In genomic region chr5:96620618-96621017, GRCm38 (mm10) we compare ENCODE assay signal across 16 mouse cellular contexts.
"Had no signal": no experiment of that assay in that cellular context is flagged by ENCODE, and none has a peak within 500 bp of the region (broad histone marks: within the 10 kb centered on the region; RNA-seq: fewer than 3 reads in every experiment).

No protein-coding gene starts in this region.

- H3K9ac ChIP-seq: kidney, embryonic 15.5 days; limb, embryonic 12.5 days; limb, embryonic 15.5 days; liver, embryonic 14.5 days; lung, embryonic 15.5 days; neural tube, embryonic 12.5 days; neural tube, embryonic 15.5 days had no signal

- DNase-seq: left cerebral cortex, postnatal 4 days; lung, postnatal 10 days; midbrain, embryonic 14.5 days; thymus, adult 2 months; thymus, postnatal 14 days; thymus, postnatal 4 days had no signal

- H3K36me3 ChIP-seq: limb, embryonic 12.5 days; limb, embryonic 15.5 days; lung, embryonic 15.5 days; midbrain, embryonic 10.5 days; neural tube, embryonic 12.5 days; neural tube, embryonic 15.5 days had no signal

- H3K27me3 ChIP-seq: kidney, embryonic 15.5 days; limb, embryonic 12.5 days; limb, embryonic 15.5 days; lung, embryonic 15.5 days; megakaryocyte, embryonic 14.5 days; neural tube, embryonic 12.5 days; neural tube, embryonic 15.5 days had no signal

- H3K9me3 ChIP-seq: kidney, embryonic 15.5 days; limb, embryonic 12.5 days; limb, embryonic 15.5 days; lung, embryonic 15.5 days; megakaryocyte, embryonic 14.5 days; midbrain, embryonic 10.5 days; neural tube, embryonic 12.5 days; neural tube, embryonic 15.5 days had no signal

- H3K27ac ChIP-seq: kidney, embryonic 15.5 days; limb, embryonic 12.5 days; limb, embryonic 15.5 days; liver, embryonic 14.5 days; lung, embryonic 15.5 days; midbrain, embryonic 10.5 days; neural tube, embryonic 12.5 days; neural tube, embryonic 15.5 days had no signal

- H3K4me3 ChIP-seq: kidney, embryonic 15.5 days; limb, embryonic 12.5 days; limb, embryonic 15.5 days; lung, embryonic 15.5 days; megakaryocyte, embryonic 14.5 days; midbrain, embryonic 10.5 days; neural tube, embryonic 12.5 days; neural tube, embryonic 15.5 days had no signal

- H3K4me1 ChIP-seq: megakaryocyte, embryonic 14.5 days; midbrain, embryonic 10.5 days; neural tube, embryonic 12.5 days; neural tube, embryonic 15.5 days had no signal

- H3K4me2 ChIP-seq: kidney, embryonic 15.5 days; limb, embryonic 12.5 days; limb, embryonic 15.5 days; liver, embryonic 11.5 days; lung, embryonic 15.5 days; neural tube, embryonic 12.5 days; neural tube, embryonic 15.5 days had no signal
